Mouse (Mus musculus): Measurements from ENCODE around the gene Mgat4a. TPM values are rescaled to one million over a fixed set of nuclear protein-coding genes. Genes with fewer than 3 reads are reported as not detected.

The Mgat4a gene
- total and polyA plus RNA-seq, 3 experiments, result 2.9 to 38.8 (median 28.0) TPM

DNA sequence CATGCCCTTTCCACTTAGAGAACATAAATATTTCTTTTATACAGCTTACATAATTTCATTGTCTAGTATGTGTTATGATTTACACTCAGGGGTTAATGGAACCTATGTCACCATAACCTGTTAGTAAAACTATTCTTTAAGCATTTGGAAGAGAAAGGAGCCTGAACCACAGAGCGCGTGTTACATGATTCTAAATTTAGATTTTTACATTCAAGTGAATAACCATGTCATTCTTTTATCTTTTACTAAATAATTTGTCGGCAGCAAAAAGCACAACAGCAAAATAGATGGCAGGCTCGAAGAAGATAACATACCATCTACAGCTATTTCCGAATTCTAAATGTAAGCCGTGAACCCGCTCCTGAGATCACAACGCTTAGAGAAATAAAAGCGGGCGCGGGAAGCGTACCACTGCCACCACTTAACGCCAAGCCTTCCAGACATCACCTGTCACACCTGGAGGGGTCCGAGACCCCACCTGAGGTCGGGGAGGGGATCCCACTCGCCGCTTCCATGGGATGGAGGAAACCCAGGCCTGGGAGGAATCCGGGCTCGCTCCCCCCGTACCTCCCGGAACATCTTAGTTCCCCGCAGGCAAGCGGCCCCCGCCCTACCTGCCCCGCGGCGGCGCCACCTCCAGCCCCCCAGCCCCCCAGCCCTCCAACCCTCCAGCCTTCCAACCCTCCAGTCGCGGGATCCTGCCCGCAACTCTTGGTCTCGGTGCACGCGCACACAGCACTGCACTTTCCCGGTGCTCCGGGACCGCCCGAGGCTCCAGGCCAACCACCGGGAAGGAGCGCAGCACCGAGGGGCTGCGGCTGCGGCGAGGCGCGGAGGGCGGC is 627 bp downstream of the Mgat4a start:
- TF ChIP-seq TAL1 (conservative IDR thresholded peaks at IDR 0.05; ENCODE audit: low read depth, low read length) (no peak), GATA2 (IDR thresholded peaks at IDR 0.05; ENCODE audit: borderline replicate concordance, low read depth, low read length) (no peak), POLR2AphosphoS5 (IDR thresholded peaks at IDR 0.05; ENCODE audit: insufficient replicate concordance, low read depth, low read length) (no peak), GATA1 (IDR thresholded peaks at IDR 0.05; ENCODE audit: borderline replicate concordance, low read length) (no peak), CTCF (IDR thresholded peaks at IDR 0.05; ENCODE audit: low read depth, low read length) (no peak)
- H3K4me1 ChIP-seq (ENCODE audit: insufficient read depth, low read depth, low read length), result peaks cover 54% of the 10 kb centered on the region
- peak overlapping the region; percentile 81 for H3K4me3 ChIP-seq (ENCODE audit: low read depth, low read length)
- ATAC-seq (ENCODE audit: extremely low read depth, insufficient number of reproducible peaks, low FRiP score, poor library complexity, severe bottlenecking), result no peak
- no peaks in the 10 kb centered on the region for H3K9me3 ChIP-seq (replicated peaks)
- DNase-seq (ENCODE audit: low spot score), result peak; percentile 27
- peaks cover 21% of the 10 kb centered on the region for H3K36me3 ChIP-seq (replicated peaks)
- H3K27me3 ChIP-seq (ENCODE audit: insufficient read depth, low read length), result no peaks in the 10 kb centered on the region; the same call in 1 of the 2 replicates

DNA sequence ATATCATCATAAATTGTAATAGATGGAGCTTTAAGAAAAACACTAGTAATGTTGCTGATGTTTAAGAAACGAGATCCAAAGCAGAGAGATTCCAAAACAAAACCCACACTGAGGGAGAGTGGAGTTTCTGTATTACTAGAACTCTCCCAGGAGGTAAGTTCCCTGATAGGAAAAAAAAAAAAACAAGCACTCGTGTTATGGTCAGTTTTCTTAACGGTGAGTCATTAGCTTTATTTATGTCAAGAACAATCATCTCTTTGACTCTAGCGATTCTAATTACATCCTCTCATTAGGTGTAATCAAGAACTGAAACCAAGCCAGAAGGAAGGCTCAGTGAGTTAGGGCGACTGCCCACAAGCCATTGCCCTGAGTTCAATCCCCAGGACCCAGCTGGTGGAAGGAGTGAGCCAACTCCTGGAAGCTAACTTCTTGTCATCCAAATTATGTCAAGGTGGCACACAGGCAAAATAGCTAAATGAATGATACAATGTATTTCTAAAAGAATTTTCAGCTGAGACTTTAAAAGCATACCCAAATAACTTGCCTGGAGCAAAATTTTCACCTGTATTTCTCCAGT is 6.2 kb downstream of the Mgat4a start:
- Histone ChIP-seq H3K27me3 (ENCODE audit: insufficient read depth, low read length) (no peaks in the 10 kb centered on the region), H3K9me3 (replicated peaks) (no peaks in the 10 kb centered on the region), H3K36me3 (replicated peaks) (peaks cover 67% of the 10 kb centered on the region), H3K4me1 (ENCODE audit: insufficient read depth, low read depth, low read length) (peaks cover 70% of the 10 kb centered on the region), H3K4me3 (ENCODE audit: low read depth, low read length) (no peak overlapping the region)
- TF ChIP-seq POLR2AphosphoS5 (IDR thresholded peaks at IDR 0.05; ENCODE audit: insufficient replicate concordance, low read depth, low read length), result no peak
- no peak for TF ChIP-seq GATA2 (IDR thresholded peaks at IDR 0.05; ENCODE audit: borderline replicate concordance, low read depth, low read length)
- TF ChIP-seq GATA1 (IDR thresholded peaks at IDR 0.05; ENCODE audit: borderline replicate concordance, low read length), result no peak
- no peak for TF ChIP-seq TAL1 (conservative IDR thresholded peaks at IDR 0.05; ENCODE audit: low read depth, low read length)
- no peak for TF ChIP-seq CTCF (IDR thresholded peaks at IDR 0.05; ENCODE audit: low read depth, low read length)
- DNase-seq (ENCODE audit: low spot score) (no peak), ATAC-seq (ENCODE audit: extremely low read depth, insufficient number of reproducible peaks, low FRiP score, poor library complexity, severe bottlenecking) (no peak)

DNA sequence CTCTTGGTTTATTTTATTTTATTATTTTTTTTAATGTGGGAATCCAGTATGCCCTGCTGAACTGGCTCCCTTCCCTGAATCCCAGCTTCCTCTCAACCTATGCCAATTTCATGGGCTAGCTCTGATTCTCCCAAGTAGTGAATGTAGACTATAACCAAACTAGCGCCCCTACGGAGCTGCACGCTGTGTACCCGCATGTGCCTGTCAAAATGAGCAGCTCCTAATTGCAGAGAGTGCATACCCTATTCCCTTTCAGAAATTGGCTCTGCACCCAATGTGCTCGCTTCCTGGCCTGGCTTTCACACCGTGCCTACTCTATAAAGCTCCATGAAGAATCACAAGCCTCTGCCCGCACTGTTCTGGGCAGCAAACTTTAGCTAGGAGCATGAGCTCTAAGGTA is 7.6 kb downstream of the Mgat4a start:
- ATAC-seq (ENCODE audit: extremely low read depth, insufficient number of reproducible peaks, low FRiP score, poor library complexity, severe bottlenecking), result no peak
- H3K4me3 ChIP-seq (ENCODE audit: low read depth, low read length), result no peak overlapping the region
- no peaks in the 10 kb centered on the region for H3K9me3 ChIP-seq (replicated peaks)
- no peak for TF ChIP-seq CTCF (IDR thresholded peaks at IDR 0.05; ENCODE audit: low read depth, low read length)
- no peak for TF ChIP-seq GATA2 (IDR thresholded peaks at IDR 0.05; ENCODE audit: borderline replicate concordance, low read depth, low read length)
- no peak for TF ChIP-seq POLR2AphosphoS5 (IDR thresholded peaks at IDR 0.05; ENCODE audit: insufficient replicate concordance, low read depth, low read length)
- TF ChIP-seq TAL1 (conservative IDR thresholded peaks at IDR 0.05; ENCODE audit: low read depth, low read length), result no peak
- TF ChIP-seq GATA1 (IDR thresholded peaks at IDR 0.05; ENCODE audit: borderline replicate concordance, low read length), result no peak
- no peak for DNase-seq (ENCODE audit: low spot score)
- H3K27me3 ChIP-seq (ENCODE audit: insufficient read depth, low read length), result no peaks in the 10 kb centered on the region
- H3K36me3 ChIP-seq (replicated peaks), result peaks cover 79% of the 10 kb centered on the region
- H3K4me1 ChIP-seq (ENCODE audit: insufficient read depth, low read depth, low read length), result peaks cover 72% of the 10 kb centered on the region

DNA sequence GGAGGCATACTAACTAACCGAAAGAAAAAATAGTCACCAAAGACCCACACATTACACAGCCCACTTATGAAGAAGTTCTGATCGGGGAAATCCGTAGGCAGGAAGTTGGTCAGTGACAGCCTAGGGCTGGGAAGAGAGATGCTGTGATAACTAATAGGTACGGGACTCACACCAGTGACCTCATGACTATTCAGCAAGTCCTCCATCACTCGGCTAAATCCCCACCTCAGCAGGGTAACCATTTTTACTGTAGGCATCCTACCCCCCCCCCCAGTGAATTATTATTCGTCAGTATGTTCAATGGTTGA is 8.3 kb downstream of the Mgat4a start:
- no peaks in the 10 kb centered on the region for H3K27me3 ChIP-seq (ENCODE audit: insufficient read depth, low read length)
- peaks cover 84% of the 10 kb centered on the region for H3K36me3 ChIP-seq (replicated peaks)
- H3K9me3 ChIP-seq (replicated peaks), result no peaks in the 10 kb centered on the region
- H3K4me1 ChIP-seq (ENCODE audit: insufficient read depth, low read depth, low read length), result peaks cover 71% of the 10 kb centered on the region
- ATAC-seq (ENCODE audit: extremely low read depth, insufficient number of reproducible peaks, low FRiP score, poor library complexity, severe bottlenecking) (no peak), DNase-seq (ENCODE audit: low spot score) (no peak)
- no peak overlapping the region for H3K4me3 ChIP-seq (ENCODE audit: low read depth, low read length)
- TF ChIP-seq POLR2AphosphoS5 (IDR thresholded peaks at IDR 0.05; ENCODE audit: insufficient replicate concordance, low read depth, low read length) (no peak), GATA2 (IDR thresholded peaks at IDR 0.05; ENCODE audit: borderline replicate concordance, low read depth, low read length) (no peak), GATA1 (IDR thresholded peaks at IDR 0.05; ENCODE audit: borderline replicate concordance, low read length) (no peak), CTCF (IDR thresholded peaks at IDR 0.05; ENCODE audit: low read depth, low read length) (no peak), TAL1 (conservative IDR thresholded peaks at IDR 0.05; ENCODE audit: low read depth, low read length) (no peak)

DNA sequence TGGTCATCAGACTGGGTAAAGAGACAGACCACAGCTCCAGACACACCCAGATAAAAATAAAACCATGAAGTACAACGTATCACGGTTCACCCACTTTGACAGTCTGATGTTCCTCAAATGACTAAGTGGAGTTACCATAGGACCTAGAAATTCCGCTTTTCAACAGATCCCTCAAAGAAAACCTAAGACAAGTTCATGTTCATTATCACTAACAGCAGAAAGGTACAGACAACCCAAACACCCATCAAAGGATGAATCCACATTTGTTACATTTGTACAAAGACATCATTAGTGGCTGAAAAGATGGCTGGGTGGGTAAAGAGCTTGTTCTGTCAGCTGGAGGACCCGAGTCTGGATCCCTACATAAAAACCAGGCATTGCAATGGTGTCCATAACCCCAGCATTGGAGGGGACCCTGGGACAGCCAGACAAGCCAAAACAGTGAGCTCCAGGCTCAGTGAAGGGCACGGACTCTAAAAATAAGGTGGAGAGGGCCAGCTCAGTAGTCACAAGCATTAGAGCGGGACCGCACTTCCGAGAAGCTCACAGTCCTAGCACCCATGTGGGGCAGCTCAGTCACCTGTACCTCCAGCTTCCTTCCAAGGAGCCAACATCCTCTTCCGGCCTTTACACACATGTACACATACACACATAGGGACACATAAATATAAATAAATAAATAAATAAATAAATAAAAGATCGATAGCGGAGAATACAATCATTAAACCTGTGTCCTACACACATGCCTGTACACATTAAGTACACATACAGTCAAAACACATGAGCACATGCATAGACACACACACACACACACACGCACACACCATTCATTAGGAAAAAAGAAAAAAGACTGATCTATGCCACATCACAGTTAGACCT is 8.9 kb downstream of the Mgat4a start:
- peaks cover 71% of the 10 kb centered on the region for H3K4me1 ChIP-seq (ENCODE audit: insufficient read depth, low read depth, low read length)
- no peak for DNase-seq (ENCODE audit: low spot score)

More for the DNA sequence above, 8.9 kb downstream of the Mgat4a start:
- TF ChIP-seq CTCF (IDR thresholded peaks at IDR 0.05; ENCODE audit: low read depth, low read length) (no peak), GATA1 (IDR thresholded peaks at IDR 0.05; ENCODE audit: borderline replicate concordance, low read length) (no peak), TAL1 (conservative IDR thresholded peaks at IDR 0.05; ENCODE audit: low read depth, low read length) (no peak), POLR2AphosphoS5 (IDR thresholded peaks at IDR 0.05; ENCODE audit: insufficient replicate concordance, low read depth, low read length) (no peak), GATA2 (IDR thresholded peaks at IDR 0.05; ENCODE audit: borderline replicate concordance, low read depth, low read length) (no peak)
- Histone ChIP-seq H3K27me3 (ENCODE audit: insufficient read depth, low read length) (no peaks in the 10 kb centered on the region), H3K36me3 (replicated peaks) (peaks cover 85% of the 10 kb centered on the region), H3K9me3 (replicated peaks) (no peaks in the 10 kb centered on the region), H3K4me3 (ENCODE audit: low read depth, low read length) (no peak overlapping the region; the same call in 1 of the 2 replicates)
- no peak for ATAC-seq (ENCODE audit: extremely low read depth, insufficient number of reproducible peaks, low FRiP score, poor library complexity, severe bottlenecking)

Data from G1E (cell line).